Mouse (Mus musculus) embryo, embryonic 11.5 days (tissue): ENCODE results near the gene Ddah1.

ENCODE experiments used
- DNase-seq: peaks from one replicate; pipeline ENCODE4 v3.0.0-alpha.2; 2012; ENCODE audit warnings: low read depth, low spot score

The Ddah1 gene

GRCm38 (mm10) chr3:145816807-145817206, 58.3 kb downstream of the Ddah1 start:
- no peak for DNase-seq

GRCm38 (mm10) chr3:145817276-145817675, 58.8 kb downstream of the Ddah1 start:
- DNase-seq = no peak

GRCm38 (mm10) chr3:145820439-145820838, 62.0 kb downstream of the Ddah1 start:
- DNase-seq = no peak

- no peak for DNase-seq
These were observed 62.5 kb downstream of the Ddah1 start for GRCm38 (mm10) chr3:145820938-145821337.

- no peak for DNase-seq
These were observed 63.7 kb downstream of the Ddah1 start for GRCm38 (mm10) chr3:145822201-145822600.

- DNase-seq = no peak
These were observed 65.2 kb downstream of the Ddah1 start for GRCm38 (mm10) chr3:145823661-145824060.

GRCm38 (mm10) chr3:145825416-145826055, 67.1 kb downstream of the Ddah1 start:
- DNase-seq = no peak

GRCm38 (mm10) chr3:145827191-145828045, 68.9 kb downstream of the Ddah1 start:
- peak; percentile 60 for DNase-seq

GRCm38 (mm10) chr3:145828906-145829305, 70.4 kb downstream of the Ddah1 start:
- no peak for DNase-seq

GRCm38 (mm10) chr3:145833948-145834538, 75.6 kb downstream of the Ddah1 start:
- DNase-seq = no peak

GRCm38 (mm10) chr3:145838281-145838680, 79.8 kb downstream of the Ddah1 start:
- DNase-seq = no peak

GRCm38 (mm10) chr3:145841961-145842710, 83.7 kb downstream of the Ddah1 start:
- no peak for DNase-seq

- DNase-seq = no peak
These were observed 85.4 kb downstream of the Ddah1 start for GRCm38 (mm10) chr3:145843836-145844235.

- no peak for DNase-seq
These were observed 86.4 kb downstream of the Ddah1 start for GRCm38 (mm10) chr3:145844891-145845290.

- no peak for DNase-seq
These were observed 87.8 kb downstream of the Ddah1 start for GRCm38 (mm10) chr3:145846255-145846654.

- DNase-seq = no peak
These were observed 93.6 kb downstream of the Ddah1 start for GRCm38 (mm10) chr3:145852041-145852440.

GRCm38 (mm10) chr3:145852800-145853199, 94.3 kb downstream of the Ddah1 start:
- no peak for DNase-seq

GRCm38 (mm10) chr3:145853713-145854112, 95.2 kb downstream of the Ddah1 start:
- DNase-seq = no peak

- DNase-seq = no peak
These were observed 96.0 kb downstream of the Ddah1 start for GRCm38 (mm10) chr3:145854427-145854826.

GRCm38 (mm10) chr3:145855299-145855698, 96.8 kb downstream of the Ddah1 start:
- no peak for DNase-seq

- no peak for DNase-seq
These were observed 99.9 kb downstream of the Ddah1 start for GRCm38 (mm10) chr3:145858388-145858787.

GRCm38 (mm10) chr3:145862521-145862920, 104.0 kb downstream of the Ddah1 start:
- no peak for DNase-seq
